Mouse (Mus musculus) liver, embryonic 14.5 days (tissue): ENCODE results near the gene Zmiz1. TPM values are rescaled to one million over a fixed set of nuclear protein-coding genes. Genes with fewer than 3 reads are reported as not detected.

Experiments
- ATAC-seq: fragments of 200-750 bp; cut with Nextera tagmentation; 2 replicates; pipeline ENCODE4 v1.8.0; 2017; ENCODE audit warnings: moderate number of reproducible peaks, mild to moderate bottlenecking, moderate library complexity; ENCODE audit not compliant: insufficient read depth
- DNase-seq, 3 experiments: peaks; one replicate each; pipeline ENCODE4 v3.0.0-alpha.2; 2012 to 2013; ENCODE audit warnings: low read depth in 3 of 3, low spot score in 3 of 3
- H3K27ac ChIP-seq: fragments of 300-500 bp; sonication (generic); 2 replicates; pipeline ENCODE4 v1.5.1; 2014; ENCODE audit warnings: moderate library complexity, mild to moderate bottlenecking, control low read depth, inconsistent platforms
- H3K27me3 ChIP-seq: fragments of 300-500 bp; sonication (generic); 2 replicates; pipeline ENCODE4 v1.6.1; 2014; ENCODE audit warnings: mild to moderate bottlenecking, low read length, moderate library complexity; ENCODE audit not compliant: control insufficient read depth, insufficient read depth
- H3K36me3 ChIP-seq: fragments of 300-500 bp; sonication (generic); replicated peaks from 2 replicates; pipeline ENCODE4 v1.6.1; 2014; ENCODE audit warnings: low read depth; ENCODE audit not compliant: control insufficient read depth, insufficient read depth
- H3K4me1 ChIP-seq, 2 experiments: fragments of 200-500 bp in 1 of 2; fragments of 300-500 bp in 1 of 2; sonication (generic) in 1 of 2; replicated peaks; 2 replicates each; pipeline ENCODE4 v1.6.1; 2012 to 2014; ENCODE audit warnings: antibody characterized with exemption in 1 of 2, inconsistent platforms in 1 of 2, low read length in 1 of 2; ENCODE audit not compliant: control insufficient read depth in 2 of 2, insufficient read depth in 2 of 2
- H3K4me2 ChIP-seq: fragments of 300-500 bp; sonication (generic); 2 replicates; pipeline ENCODE4 v1.6.1; 2014; ENCODE audit warnings: low read depth, mild to moderate bottlenecking, control low read depth, moderate library complexity
- H3K4me3 ChIP-seq, 2 experiments: fragments of 200-500 bp in 1 of 2; fragments of 300-500 bp in 1 of 2; sonication (generic) in 1 of 2; 2 replicates each; pipeline ENCODE4 v1.5.1; 2012 to 2014; ENCODE audit warnings: low read depth in 2 of 2, low read length in 2 of 2, mild to moderate bottlenecking in 2 of 2, control low read depth in 1 of 2, inconsistent platforms in 1 of 2, moderate library complexity in 1 of 2; ENCODE audit not compliant: insufficient read depth in 1 of 2
- H3K9ac ChIP-seq: fragments of 300-500 bp; sonication (generic); replicated peaks from 2 replicates; pipeline ENCODE4 v1.6.1; 2014; ENCODE audit warnings: mild to moderate bottlenecking, control low read depth, moderate library complexity
- H3K9me3 ChIP-seq: fragments of 300-500 bp; sonication (generic); 2 replicates; pipeline ENCODE4 v1.6.1; 2016; ENCODE audit warnings: low read length, mixed read lengths; ENCODE audit not compliant: control insufficient read depth
- CTCF ChIP-seq: IDR thresholded peaks from 2 replicates; pipeline ENCODE4 v1.5.1; 2016; ENCODE audit warnings: antibody characterized with exemption, low read depth, control low read depth
- EP300 ChIP-seq: IDR thresholded peaks from 2 replicates; pipeline ENCODE4 v1.6.1; 2016; ENCODE audit warnings: antibody characterized with exemption, low read depth
- WGBS: fragments of 180-500 bp; shearing (Covaris S2); extraction: QIAGEN DNeasy Blood & Tissue Kit; methylation state at CpG from one replicate; pipeline ENCODE4 v1.1.7; 2014; ENCODE audit not compliant: insufficient replicate concordance; 5-methylcytosine and 5-hydroxymethylcytosine counted together
- polyA plus RNA-seq, 2 experiments: library from polyadenylated mRNA; depleted of rRNA in 1 of 2; stranded (reverse) in 1 of 2; unstranded in 1 of 2; fragments of >200 nt; fragmentation: Nextera tagmentation in 1 of 2; extraction: Ambion mirVana in 1 of 2; gene quantifications; 2 replicates each; pipeline versions ENCODE4 v1.2.1 to v1.2.3; 2012 to 2014

Gene Zmiz1
- polyA plus RNA-seq, 2 experiments, result 3.4 to 4.0 TPM

DNA sequence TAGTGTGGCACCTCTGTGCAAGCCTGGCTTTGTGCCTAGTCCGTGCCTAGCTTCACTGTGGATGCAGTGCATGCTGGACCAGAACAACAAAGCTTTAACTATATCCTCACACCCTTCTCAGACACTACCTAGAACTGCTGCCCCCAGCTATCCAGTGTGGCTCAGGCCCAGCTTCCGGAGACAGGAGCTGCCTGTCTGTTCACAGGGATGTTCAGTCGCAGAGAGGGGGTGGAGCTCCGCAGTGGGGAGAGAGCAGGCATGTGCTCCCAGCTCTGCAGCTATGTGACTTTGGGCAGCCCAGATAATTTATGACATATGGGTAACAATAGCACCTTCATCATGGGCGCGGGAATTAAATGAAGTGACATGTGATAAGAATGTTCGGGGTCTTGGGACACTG, 52.0 kb downstream of the Zmiz1 start:
- Histone ChIP-seq H3K9ac (no peak overlapping the region), H3K4me1 (peaks cover 4 to 24% of the 10 kb centered on the region in 2 experiments), H3K4me3 (no peak overlapping the region), H3K36me3 (no peaks in the 10 kb centered on the region), H3K27ac (no peak overlapping the region), H3K27me3 (no peaks in the 10 kb centered on the region), H3K4me2 (no peak overlapping the region), H3K9me3 (no peaks in the 10 kb centered on the region)
- ATAC-seq (no peak), DNase-seq (no peak)
- TF ChIP-seq CTCF (no peak), EP300 (no peak)
- 50% methylated on average over 7 of the region's 7 CpGs for WGBS

DNA sequence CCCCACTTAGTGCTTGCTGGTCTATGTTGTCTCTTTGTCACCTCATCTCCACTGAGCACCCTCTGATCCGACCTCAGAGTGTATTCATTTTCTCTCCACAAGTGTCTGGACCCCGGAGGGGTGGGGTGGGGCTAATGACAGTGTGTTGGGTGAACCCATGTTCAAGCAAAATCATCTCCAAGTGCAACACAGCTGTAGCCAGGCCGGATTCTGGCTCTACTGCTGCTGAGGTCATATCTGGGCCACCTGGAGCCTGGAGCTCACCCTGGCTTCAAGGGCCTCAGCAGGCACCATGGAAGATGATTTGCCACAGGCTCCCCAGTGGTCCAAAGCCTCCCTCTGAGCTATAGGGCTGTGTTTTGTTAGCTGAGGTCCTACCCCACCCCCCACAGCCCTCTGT, 52.6 kb downstream of the Zmiz1 start:
- Histone ChIP-seq H3K4me3 (no peak overlapping the region), H3K27ac (no peak overlapping the region), H3K9ac (no peak overlapping the region), H3K4me2 (no peak overlapping the region), H3K27me3 (no peaks in the 10 kb centered on the region), H3K36me3 (no peaks in the 10 kb centered on the region), H3K9me3 (no peaks in the 10 kb centered on the region), H3K4me1 (peaks cover 10 to 29% of the 10 kb centered on the region in 2 experiments)
- ATAC-seq (no peak), DNase-seq (no peak)
- WGBS, result 49% methylated on average over 3 of the region's 3 CpGs
- no peak for TF ChIP-seq CTCF
- TF ChIP-seq EP300, result no peak

DNA sequence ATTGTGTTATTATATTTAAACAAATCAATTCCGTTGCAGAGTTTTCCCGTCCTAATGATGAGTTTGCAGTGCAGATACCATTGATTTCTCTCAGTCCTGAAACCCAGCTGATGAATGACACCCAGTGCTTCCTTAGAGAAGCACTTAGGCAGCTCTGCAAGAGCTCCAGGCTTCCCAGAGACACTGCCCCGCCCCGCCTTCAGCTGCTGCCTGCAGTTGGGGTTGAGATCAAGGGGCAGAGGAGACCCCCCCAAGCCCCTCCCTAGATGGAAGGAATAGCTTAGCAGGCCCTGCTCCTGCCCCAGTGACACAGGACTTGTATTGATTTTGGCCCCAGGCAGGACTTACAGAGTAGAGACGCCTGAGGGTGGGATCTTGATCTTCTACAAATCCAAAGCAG, 53.0 kb downstream of the Zmiz1 start:
- TF ChIP-seq CTCF (no peak), EP300 (no peak)
- Histone ChIP-seq H3K27ac (no peak overlapping the region), H3K4me2 (no peak overlapping the region), H3K27me3 (no peaks in the 10 kb centered on the region), H3K4me3 (no peak overlapping the region), H3K9me3 (no peaks in the 10 kb centered on the region), H3K4me1 (peaks cover 14 to 33% of the 10 kb centered on the region in 2 experiments), H3K9ac (no peak overlapping the region), H3K36me3 (no peaks in the 10 kb centered on the region)
- ATAC-seq (no peak), DNase-seq (no peak)
- WGBS, result 45% methylated on average over 5 of the region's 5 CpGs

DNA sequence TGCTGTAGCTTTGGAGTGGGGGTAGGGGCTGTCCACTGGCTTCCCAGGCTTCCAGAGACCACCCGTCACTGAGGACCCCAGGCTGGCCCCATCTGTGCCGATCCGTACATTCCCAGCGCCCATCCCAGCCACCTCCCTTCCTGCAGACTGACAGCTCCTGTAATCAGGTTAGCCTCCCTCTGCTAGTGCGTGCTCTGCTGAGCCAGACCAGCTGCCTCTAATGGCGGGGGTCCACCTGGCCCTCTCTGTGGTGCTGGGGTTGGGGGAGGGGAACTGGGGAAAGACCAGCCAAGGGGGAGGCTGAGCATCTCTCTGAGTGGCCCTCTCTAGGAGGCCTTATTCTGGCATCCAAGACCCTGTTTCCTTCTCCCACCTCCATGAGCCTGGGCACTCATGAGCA, 53.8 kb downstream of the Zmiz1 start:
- WGBS, result 69% methylated on average over 6 of the region's 6 CpGs

DNA sequence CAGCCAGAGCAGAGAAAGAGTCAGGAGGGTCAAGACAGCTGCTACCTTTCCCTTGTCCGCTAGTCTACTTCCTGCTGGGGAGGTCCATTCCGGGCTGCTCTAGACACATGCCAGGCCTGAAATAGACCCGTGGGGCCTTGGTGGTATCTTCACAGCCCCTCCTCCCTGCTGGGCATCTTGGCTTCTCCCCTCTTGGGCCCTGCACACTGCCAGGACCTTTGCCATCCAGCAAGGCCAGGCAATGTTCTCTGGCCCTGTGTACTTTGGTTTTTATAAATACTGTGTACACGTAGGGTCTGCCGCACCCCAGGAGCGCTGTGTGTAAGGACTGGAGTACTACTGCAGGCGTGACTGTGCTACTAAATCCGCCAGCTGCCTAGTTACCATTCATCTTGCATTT, 54.5 kb downstream of the Zmiz1 start:
- no peak overlapping the region for H3K4me3 ChIP-seq
- no peaks in the 10 kb centered on the region for H3K27me3 ChIP-seq
- no peaks in the 10 kb centered on the region for H3K36me3 ChIP-seq
- WGBS, result 51% methylated on average over 8 of the region's 8 CpGs
- no peak overlapping the region for H3K27ac ChIP-seq
- TF ChIP-seq CTCF (no peak), EP300 (no peak)
- H3K9me3 ChIP-seq, result no peaks in the 10 kb centered on the region
- ATAC-seq (no peak), DNase-seq (no peak)
- no peak overlapping the region for H3K4me2 ChIP-seq
- H3K9ac ChIP-seq, result no peak overlapping the region
- peaks cover 22 to 42% of the 10 kb centered on the region in 2 experiments for H3K4me1 ChIP-seq

More for the DNA sequence above, 53.8 kb downstream of the Zmiz1 start:
- Histone ChIP-seq H3K27me3 (no peaks in the 10 kb centered on the region), H3K9me3 (no peaks in the 10 kb centered on the region), H3K4me3 (no peak overlapping the region), H3K27ac (no peak overlapping the region), H3K4me1 (peaks cover 22 to 42% of the 10 kb centered on the region in 2 experiments), H3K9ac (no peak overlapping the region), H3K4me2 (no peak overlapping the region), H3K36me3 (no peaks in the 10 kb centered on the region)
- TF ChIP-seq CTCF, result no peak
- TF ChIP-seq EP300, result no peak
- DNase-seq, result no peak
- no peak for ATAC-seq
